Mouse (Mus musculus) heart, embryonic 15.5 days (tissue): ENCODE data around the gene Tbx15. TPM values are rescaled to one million over a fixed set of nuclear protein-coding genes. Genes with fewer than 3 reads are reported as not detected.
A peak's percentile ranks its signal among the peaks of the same experiment; 100 is the strongest.

Experiments used
- ATAC-seq: fragments of 200-750 bp; cut with Nextera tagmentation; replicated peaks from 2 replicates; pipeline ENCODE4 v1.8.0; 2017; ENCODE audit warnings: low read depth, moderate TSS enrichment; ENCODE audit not compliant: insufficient number of reproducible peaks, insufficient read depth, low FRiP score
- H3K27ac ChIP-seq: fragments of 300-500 bp; sonication (generic); 2 replicates; pipeline ENCODE4 v1.5.1; 2015; ENCODE audit warnings: mild to moderate bottlenecking, inconsistent platforms
- H3K27me3 ChIP-seq: fragments of 300-500 bp; sonication (generic); 2 replicates; pipeline ENCODE4 v1.6.1; 2015; ENCODE audit warnings: inconsistent platforms
- H3K36me3 ChIP-seq: fragments of 300-500 bp; sonication (generic); 2 replicates; pipeline ENCODE4 v1.6.1; 2015; ENCODE audit warnings: mild to moderate bottlenecking, inconsistent platforms
- H3K4me1 ChIP-seq: fragments of 300-500 bp; sonication (generic); replicated peaks from 2 replicates; pipeline ENCODE4 v1.6.1; 2015; ENCODE audit warnings: inconsistent platforms
- H3K4me2 ChIP-seq: fragments of 300-500 bp; sonication (generic); 2 replicates; pipeline ENCODE4 v1.6.1; 2015; ENCODE audit warnings: inconsistent platforms, mild to moderate bottlenecking, moderate library complexity
- H3K4me3 ChIP-seq: fragments of 300-500 bp; sonication (generic); 2 replicates; pipeline ENCODE4 v1.5.1; 2015; ENCODE audit warnings: mild to moderate bottlenecking, inconsistent platforms
- H3K9ac ChIP-seq: fragments of 300-500 bp; sonication (generic); 2 replicates; pipeline ENCODE4 v1.6.1; 2015; ENCODE audit warnings: mild to moderate bottlenecking, inconsistent platforms
- H3K9me3 ChIP-seq: fragments of 300-500 bp; sonication (generic); replicated peaks from 2 replicates; pipeline ENCODE4 v1.6.1; 2016; ENCODE audit warnings: inconsistent platforms
- WGBS: fragments of 180-500 bp; shearing (Covaris S2); methylation state at CpG from one replicate; pipeline ENCODE4 v1.1.7; 2015; ENCODE audit warnings: mixed read lengths; 5-methylcytosine and 5-hydroxymethylcytosine counted together
- polyA plus RNA-seq: library from polyadenylated mRNA; unstranded; fragments of >200 nt; fragmentation: Nextera tagmentation; extraction: Ambion mirVana; gene quantifications from 2 replicates; pipeline ENCODE4 v1.2.1, GENCODE M21; 2015

The Tbx15 gene
- polyA plus RNA-seq, 1 experiment from 2014 or later = 0.08 TPM

- H3K4me2 ChIP-seq = no peak overlapping the region
- WGBS = 7% methylated on average over 1 of the region's 1 CpGs
Observed at GRCm38 (mm10) chr3:99238691-99239090, 1.5 kb upstream of the Tbx15 start.

GRCm38 (mm10) chr3:99239301-99240045 is 708 bp upstream of the Tbx15 start:
- H3K9ac ChIP-seq = no peak overlapping the region
- no peak overlapping the region for H3K4me2 ChIP-seq
- no peak for ATAC-seq
- H3K27me3 ChIP-seq = peaks cover 95% of the 10 kb centered on the region
- WGBS = 2% methylated on average over 20 of the region's 20 CpGs
- H3K4me1 ChIP-seq = peaks cover 17% of the 10 kb centered on the region
- H3K9me3 ChIP-seq = no peaks in the 10 kb centered on the region
- H3K27ac ChIP-seq = no peak overlapping the region
- H3K36me3 ChIP-seq = no peaks in the 10 kb centered on the region
- no peak overlapping the region for H3K4me3 ChIP-seq

More at GRCm38 (mm10) chr3:99238691-99239090, 1.5 kb upstream of the Tbx15 start:
- peaks cover 24% of the 10 kb centered on the region for H3K4me1 ChIP-seq
- no peak for ATAC-seq
- H3K36me3 ChIP-seq = no peaks in the 10 kb centered on the region
- H3K27ac ChIP-seq = no peak overlapping the region
- no peak overlapping the region for H3K9ac ChIP-seq
- no peaks in the 10 kb centered on the region for H3K9me3 ChIP-seq
- H3K27me3 ChIP-seq = peaks cover 95% of the 10 kb centered on the region
- no peak overlapping the region for H3K4me3 ChIP-seq

- Histone ChIP-seq H3K4me1 (peaks cover 14% of the 10 kb centered on the region), H3K4me3 (peak overlapping the region; percentile 31), H3K4me2 (peak overlapping the region; percentile 43), H3K9ac (no peak overlapping the region), H3K27ac (no peak overlapping the region), H3K9me3 (no peaks in the 10 kb centered on the region), H3K27me3 (peaks cover 96% of the 10 kb centered on the region), H3K36me3 (no peaks in the 10 kb centered on the region)
- no peak for ATAC-seq
- WGBS = 1% methylated on average over 50 of the region's 50 CpGs
Observed at GRCm38 (mm10) chr3:99240811-99241738, 894 bp downstream of the Tbx15 start.

GRCm38 (mm10) chr3:99242481-99242880 is 2.3 kb downstream of the Tbx15 start:
- no peak overlapping the region for H3K9ac ChIP-seq
- H3K4me1 ChIP-seq = peaks cover 14% of the 10 kb centered on the region
- ATAC-seq = no peak
- 12% methylated on average over 8 of the region's 8 CpGs for WGBS
- no peaks in the 10 kb centered on the region for H3K36me3 ChIP-seq
- H3K27me3 ChIP-seq = peaks cover 98% of the 10 kb centered on the region
- no peaks in the 10 kb centered on the region for H3K9me3 ChIP-seq
- no peak overlapping the region for H3K27ac ChIP-seq
- H3K4me3 ChIP-seq = no peak overlapping the region
- H3K4me2 ChIP-seq = no peak overlapping the region

- no peak overlapping the region for H3K27ac ChIP-seq
- no peak overlapping the region for H3K4me3 ChIP-seq
- H3K9me3 ChIP-seq = no peaks in the 10 kb centered on the region
- H3K9ac ChIP-seq = no peak overlapping the region
- H3K4me2 ChIP-seq = no peak overlapping the region
- H3K36me3 ChIP-seq = no peaks in the 10 kb centered on the region
- H3K27me3 ChIP-seq = peaks cover 98% of the 10 kb centered on the region
- H3K4me1 ChIP-seq = peaks cover 15% of the 10 kb centered on the region
- ATAC-seq = no peak
- WGBS = 21% methylated on average over 3 of the region's 3 CpGs
Observed at GRCm38 (mm10) chr3:99245341-99245740, 5.2 kb downstream of the Tbx15 start.

- Histone ChIP-seq H3K27ac (no peak overlapping the region), H3K27me3 (peaks cover 99% of the 10 kb centered on the region), H3K9me3 (no peaks in the 10 kb centered on the region), H3K4me1 (0 out of 2 replicates have a peak, but pooled peaks cover 4% of the 10 kb centered on the region), H3K4me3 (no peak overlapping the region), H3K9ac (no peak overlapping the region), H3K4me2 (no peak overlapping the region), H3K36me3 (no peaks in the 10 kb centered on the region)
- ATAC-seq = no peak
- WGBS = 35% methylated on average over 3 of the region's 3 CpGs
Observed at GRCm38 (mm10) chr3:99246629-99247028, 6.4 kb downstream of the Tbx15 start.

GRCm38 (mm10) chr3:99247586-99247985 is 7.4 kb downstream of the Tbx15 start:
- 0 out of 2 replicates have a peak, but pooled peaks cover 4% of the 10 kb centered on the region for H3K4me1 ChIP-seq
- no peak for ATAC-seq
- H3K9me3 ChIP-seq = no peaks in the 10 kb centered on the region
- H3K27me3 ChIP-seq = peaks cover 99% of the 10 kb centered on the region
- no peaks in the 10 kb centered on the region for H3K36me3 ChIP-seq
- H3K4me3 ChIP-seq = no peak overlapping the region
- WGBS = 12% methylated on average over 4 of the region's 4 CpGs
- no peak overlapping the region for H3K4me2 ChIP-seq
- no peak overlapping the region for H3K9ac ChIP-seq
- no peak overlapping the region for H3K27ac ChIP-seq

GRCm38 (mm10) chr3:99247996-99248801 is 8.0 kb downstream of the Tbx15 start:
- no peak overlapping the region for H3K27ac ChIP-seq
- no peaks in the 10 kb centered on the region for H3K9me3 ChIP-seq
- H3K27me3 ChIP-seq = peaks cover 97% of the 10 kb centered on the region
- no peak for ATAC-seq
- no peak overlapping the region for H3K9ac ChIP-seq
- WGBS = 3% methylated on average over 28 of the region's 28 CpGs
- no peaks in the 10 kb centered on the region for H3K36me3 ChIP-seq
- H3K4me2 ChIP-seq = no peak overlapping the region
- H3K4me1 ChIP-seq = peaks cover 7% of the 10 kb centered on the region
- no peak overlapping the region for H3K4me3 ChIP-seq

GRCm38 (mm10) chr3:99248831-99249550 is 8.8 kb downstream of the Tbx15 start:
- Histone ChIP-seq H3K27ac (no peak overlapping the region), H3K4me1 (peaks cover 15% of the 10 kb centered on the region), H3K27me3 (peaks cover 94% of the 10 kb centered on the region), H3K4me2 (no peak overlapping the region), H3K36me3 (no peaks in the 10 kb centered on the region), H3K4me3 (no peak overlapping the region), H3K9ac (no peak overlapping the region), H3K9me3 (no peaks in the 10 kb centered on the region)
- 3% methylated on average over 25 of the region's 25 CpGs for WGBS
- no peak for ATAC-seq

GRCm38 (mm10) chr3:99249551-99249870 is 9.3 kb downstream of the Tbx15 start:
- Histone ChIP-seq H3K4me1 (peaks cover 17% of the 10 kb centered on the region), H3K9me3 (no peaks in the 10 kb centered on the region), H3K36me3 (no peaks in the 10 kb centered on the region), H3K27me3 (peaks cover 91% of the 10 kb centered on the region), H3K9ac (no peak overlapping the region), H3K27ac (no peak overlapping the region), H3K4me3 (no peak overlapping the region), H3K4me2 (no peak overlapping the region)
- WGBS = 3% methylated on average over 11 of the region's 11 CpGs
- ATAC-seq = no peak
